Mouse (Mus musculus): ENCODE measurements around the gene Rabgef1. TPM values are rescaled to one million over a fixed set of nuclear protein-coding genes. Genes with fewer than 3 reads are reported as not detected.
"Not testable (repeated sequence)": the region's sequence is repeated elsewhere in the genome, so short reads cannot be mapped to it uniquely, and the experiment has no call there.

Gene Rabgef1
- total RNA-seq, 2 experiments from 2014 or later, result 46.7 to 60.5 TPM

GRCm38 (mm10) chr5:130255799-130256525 is 84.4 kb downstream of the Rabgef1 start:
- ATAC-seq (replicated peaks; ENCODE audit: low FRiP score, low TSS enrichment, poor library complexity, severe bottlenecking), result not testable (repeated sequence)

- ATAC-seq (replicated peaks; ENCODE audit: low FRiP score, low TSS enrichment, poor library complexity, severe bottlenecking), result peak; percentile 93
Measured at GRCm38 (mm10) chr5:130256678-130257271, 85.2 kb downstream of the Rabgef1 start.

GRCm38 (mm10) chr5:130257303-130257702 is 85.7 kb downstream of the Rabgef1 start:
- no peak for ATAC-seq (replicated peaks; ENCODE audit: low FRiP score, low TSS enrichment, poor library complexity, severe bottlenecking)

- ATAC-seq (replicated peaks; ENCODE audit: low FRiP score, low TSS enrichment, poor library complexity, severe bottlenecking), result no peak
Measured at GRCm38 (mm10) chr5:130263454-130263853, 91.9 kb downstream of the Rabgef1 start.

Other genes starting within 250 kb of the Rabgef1 start
- gene Vkorc1l1, start 229.8 kb upstream of the Rabgef1 start, total RNA-seq (2014; fragmentation: Nextera tagmentation), result 60.1 and 75.7 TPM in 2 replicates
- gene Vkorc1l1, start 229.8 kb upstream of the Rabgef1 start, total RNA-seq (2017), result 61.7 and 81.5 TPM in 2 replicates
- gene Gusb, start 168.7 kb upstream of the Rabgef1 start, total RNA-seq (2014; fragmentation: Nextera tagmentation), result 62.0 and 80.6 TPM in 2 replicates
- gene Gusb, start 168.7 kb upstream of the Rabgef1 start, total RNA-seq (2017), result 36.1 and 42.0 TPM in 2 replicates
- 13.7 and 19.9 TPM in 2 replicates for gene Asl, start 142.6 kb upstream of the Rabgef1 start, total RNA-seq (2014; fragmentation: Nextera tagmentation)
- 14.0 and 18.3 TPM in 2 replicates for gene Asl, start 142.6 kb upstream of the Rabgef1 start, total RNA-seq (2017)
- 33.3 and 58.9 TPM in 2 replicates for gene Crcp, start 142.5 kb upstream of the Rabgef1 start, total RNA-seq (2014; fragmentation: Nextera tagmentation)
- gene Crcp, start 142.5 kb upstream of the Rabgef1 start, total RNA-seq (2017), result 43.5 and 120 TPM in 2 replicates
- 12.1 and 17.6 TPM in 2 replicates for gene Tpst1, start 98.5 kb upstream of the Rabgef1 start, total RNA-seq (2014; fragmentation: Nextera tagmentation)
- gene Tpst1, start 98.5 kb upstream of the Rabgef1 start, total RNA-seq (2017), result 4.8 and 7.9 TPM in 2 replicates
- 5.0 and 12.8 TPM in 2 replicates for gene Kctd7, start 26.9 kb upstream of the Rabgef1 start, total RNA-seq (2014; fragmentation: Nextera tagmentation)
- 6.6 and 8.2 TPM in 2 replicates for gene Kctd7, start 26.9 kb upstream of the Rabgef1 start, total RNA-seq (2017)
- gene Tmem248, start 45.3 kb downstream of the Rabgef1 start, total RNA-seq (2014; fragmentation: Nextera tagmentation), result 42.5 and 48.7 TPM in 2 replicates
- gene Tmem248, start 45.3 kb downstream of the Rabgef1 start, total RNA-seq (2017), result 35.8 and 42.8 TPM in 2 replicates
- 65.5 and 66.6 TPM in 2 replicates for gene Sbds, start 83.7 kb downstream of the Rabgef1 start, total RNA-seq (2014; fragmentation: Nextera tagmentation)
- 75.7 and 125 TPM in 2 replicates for gene Sbds, start 83.7 kb downstream of the Rabgef1 start, total RNA-seq (2017)
- 23.2 and 28.4 TPM in 2 replicates for gene Tyw1, start 83.8 kb downstream of the Rabgef1 start, total RNA-seq (2014; fragmentation: Nextera tagmentation)
- 49.8 and 50.9 TPM in 2 replicates for gene Tyw1, start 83.8 kb downstream of the Rabgef1 start, total RNA-seq (2017)
- gene Caln1, start 197.7 kb downstream of the Rabgef1 start, total RNA-seq (2014; fragmentation: Nextera tagmentation), result not detected in 2 replicates
- not detected in 2 replicates for gene Caln1, start 197.7 kb downstream of the Rabgef1 start, total RNA-seq (2017)
- not detected in 2 replicates for gene A330070K13Rik, start 212.8 kb downstream of the Rabgef1 start, total RNA-seq (2014; fragmentation: Nextera tagmentation)
- gene A330070K13Rik, start 212.8 kb downstream of the Rabgef1 start, total RNA-seq (2017), result not detected in 2 replicates

All from megakaryocyte-erythroid progenitor cell, adult 5-6 weeks (primary cell).